Mouse (Mus musculus) small intestine, adult 2 months (tissue): Measurements from ENCODE around the gene Haus2. TPM values are rescaled to one million over a fixed set of nuclear protein-coding genes. Genes with fewer than 3 reads are reported as not detected.
"Not testable (repeated sequence)": the region's sequence is repeated elsewhere in the genome, so short reads cannot be mapped to it uniquely, and the experiment has no call there.

Experiments used
- H3K27ac ChIP-seq: fragments of 200-500 bp; 2 replicates; pipeline ENCODE4 v1.5.1; 2012; ENCODE audit warnings: low read depth, low read length, control low read depth, inconsistent platforms; ENCODE audit not compliant: insufficient read depth
- H3K27me3 ChIP-seq: fragments of 200-500 bp; 2 replicates; pipeline ENCODE4 v1.6.1; 2012; ENCODE audit warnings: mild to moderate bottlenecking, moderate library complexity, low read length, inconsistent platforms; ENCODE audit not compliant: control insufficient read depth, insufficient read depth
- H3K36me3 ChIP-seq: fragments of 200-500 bp; 2 replicates; pipeline ENCODE4 v1.6.1; 2012; ENCODE audit warnings: mild to moderate bottlenecking, low read length, control low read depth, inconsistent platforms; ENCODE audit not compliant: control insufficient read depth, insufficient read depth
- H3K4me1 ChIP-seq: fragments of 200-500 bp; 2 replicates; pipeline ENCODE4 v1.6.1; 2012; ENCODE audit warnings: low read length, inconsistent platforms, mixed read lengths; ENCODE audit not compliant: control insufficient read depth, insufficient read depth, insufficient read length
- H3K4me3 ChIP-seq: fragments of 200-500 bp; 2 replicates; pipeline ENCODE4 v1.5.1; 2012; ENCODE audit warnings: low read depth, mild to moderate bottlenecking, control low read depth, inconsistent platforms, low read length, moderate library complexity
- CTCF ChIP-seq: fragments of 200-500 bp; IDR thresholded peaks from 2 replicates; pipeline ENCODE4 v1.5.1; 2012; ENCODE audit warnings: low read depth, mild to moderate bottlenecking, control low read depth, inconsistent platforms, low read length, moderate library complexity, mixed read lengths; ENCODE audit not compliant: insufficient replicate concordance, insufficient read length; ENCODE audit errors: extremely low read depth
- POLR2A ChIP-seq: fragments of 200-500 bp; IDR thresholded peaks from 2 replicates; pipeline ENCODE4 v1.6.1; 2012; ENCODE audit warnings: low read depth, mild to moderate bottlenecking, control low read depth, inconsistent platforms, low read length, moderate library complexity
- WGBS: fragments of 180-500 bp; shearing (Covaris S2); methylation state at CpG from one replicate; pipeline ENCODE4 v1.1.7; 2018; 5-methylcytosine and 5-hydroxymethylcytosine counted together
- polyA plus RNA-seq: library from polyadenylated mRNA; depleted of rRNA; stranded (reverse); fragments of >200 nt; gene quantifications from 2 replicates; pipeline ENCODE4 v1.2.3, GENCODE M21; 2012; rRNA removed

Gene Haus2
- 0.53 and 1.6 TPM in 2 replicates for polyA plus RNA-seq

- Histone ChIP-seq H3K4me1 (0 out of 2 replicates have a peak, but pooled peaks cover 1% of the 10 kb centered on the region), H3K27me3 (no peaks in the 10 kb centered on the region), H3K27ac (peak within 1 kb of the TSS; percentile 89), H3K4me3 (peak within 1 kb of the TSS; percentile 78), H3K36me3 (peaks cover 14% of the 10 kb centered on the region)
- TF ChIP-seq CTCF (no peak), POLR2A (peak; percentile 80; the same call in 1 of the 2 replicates)
- WGBS = under 1% methylated on average over 52 of the region's 52 CpGs
Measured at GRCm38 (mm10) chr2:120608830-120609723, at the start of gene Haus2, which contains the start of gene Lrrc57. Haus2 (plus strand) TSS chr2:120609383. Lrrc57 (minus strand) TSS chr2:120609520.

DNA sequence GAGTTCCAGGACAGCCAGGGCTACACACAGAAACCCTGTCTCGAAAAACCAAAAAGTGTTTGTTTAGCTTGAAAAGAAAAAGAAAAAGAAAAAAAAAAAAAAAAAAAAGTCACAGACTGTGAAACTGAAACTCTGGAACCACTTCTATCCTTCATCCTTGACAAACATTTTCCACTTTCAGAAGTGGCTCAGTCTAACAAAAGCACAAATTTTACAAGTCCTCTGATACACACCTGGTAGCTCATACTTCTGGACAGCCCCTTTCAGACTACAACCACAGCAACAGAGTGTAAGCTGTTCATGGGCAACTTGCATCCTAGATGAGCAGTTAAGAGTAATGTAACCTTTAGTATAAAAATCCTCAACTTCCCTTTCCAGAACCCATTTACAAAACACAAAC, 47.7 kb upstream of the Haus2 start:
- H3K27ac ChIP-seq = no peak overlapping the region
- no peaks in the 10 kb centered on the region; the same call in 1 of the 2 replicates for H3K36me3 ChIP-seq
- peaks cover 5% of the 10 kb centered on the region; the same call in 1 of the 2 replicates for H3K4me1 ChIP-seq
- no peaks in the 10 kb centered on the region for H3K27me3 ChIP-seq
- no peak overlapping the region for H3K4me3 ChIP-seq
- WGBS = 46% methylated on average over 1 of the region's 1 CpGs
- no peak for TF ChIP-seq CTCF

DNA sequence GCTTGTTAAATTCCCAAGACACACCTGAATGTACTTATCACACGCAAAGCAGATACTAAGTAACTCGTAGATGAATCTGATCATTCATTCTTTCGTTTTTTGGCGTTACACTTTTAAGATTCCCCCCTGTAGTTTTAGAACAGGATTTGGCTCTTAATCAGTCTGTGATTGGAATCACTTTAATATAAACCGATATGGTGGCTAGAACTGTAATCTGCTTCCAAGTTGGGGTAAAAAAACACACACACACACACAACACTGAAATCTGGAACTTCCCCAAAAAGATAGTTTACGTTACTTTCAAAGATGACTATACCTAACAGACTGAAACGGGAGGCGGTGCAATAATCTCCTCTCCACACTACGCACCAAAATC, 46.3 kb upstream of the Haus2 start:
- Histone ChIP-seq H3K27ac (peak overlapping the region; percentile 12; the same call in 1 of the 2 replicates), H3K4me3 (peak overlapping the region; percentile 83; the same call in 1 of the 2 replicates), H3K4me1 (no peaks in the 10 kb centered on the region; the same call in 1 of the 2 replicates), H3K36me3 (no peaks in the 10 kb centered on the region; the same call in 1 of the 2 replicates), H3K27me3 (no peaks in the 10 kb centered on the region)
- no peak for TF ChIP-seq POLR2A
- TF ChIP-seq CTCF = no peak
- WGBS = 6% methylated on average over 9 of the region's 9 CpGs

- Histone ChIP-seq H3K4me3 (peak within 1 kb of the TSS; percentile 83), H3K4me1 (no peaks in the 10 kb centered on the region; the same call in 1 of the 2 replicates), H3K27me3 (no peaks in the 10 kb centered on the region), H3K27ac (peak within 1 kb of the TSS; percentile 12), H3K36me3 (no peaks in the 10 kb centered on the region; the same call in 1 of the 2 replicates)
- WGBS = under 1% methylated on average over 50 of the region's 50 CpGs
- no peak for TF ChIP-seq CTCF
- peak; percentile 62 for TF ChIP-seq POLR2A
Measured at GRCm38 (mm10) chr2:120563235-120563990, 45.8 kb upstream of the Haus2 start, which contains the start of gene Zfp106. Zfp106 (minus strand) TSS chr2:120563843.

DNA sequence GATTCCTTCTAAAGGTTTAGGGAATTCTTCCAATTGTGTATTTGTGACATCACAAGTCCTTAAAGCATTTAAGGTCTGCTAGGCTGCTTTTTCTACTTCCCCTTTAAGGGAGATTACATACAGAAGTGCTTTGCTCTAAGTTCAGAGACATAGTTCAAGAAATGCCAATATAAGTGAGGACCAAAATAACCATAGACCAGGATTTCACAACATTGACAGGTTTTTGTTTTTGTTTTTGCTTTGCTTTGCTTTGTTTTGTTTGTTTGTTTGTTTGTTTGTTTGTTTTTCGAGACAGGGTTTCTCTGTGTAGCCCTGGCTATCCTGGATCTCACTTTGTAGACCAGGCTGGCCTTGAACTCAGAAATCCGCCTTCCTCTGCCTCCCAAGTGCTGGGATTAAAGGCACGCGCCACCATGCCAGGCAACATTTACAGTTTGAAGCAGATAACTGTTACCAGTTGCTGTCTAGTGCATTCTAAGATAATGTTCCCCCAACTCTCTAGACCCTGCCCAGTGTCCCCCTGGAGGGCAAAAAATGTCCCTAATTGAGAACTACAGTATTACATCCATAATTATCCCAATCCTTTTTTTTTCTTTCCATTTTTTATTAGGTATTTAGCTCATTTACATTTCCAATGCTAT, 44.5 kb upstream of the Haus2 start:
- H3K36me3 ChIP-seq, H3K27ac ChIP-seq, H3K4me1 ChIP-seq, H3K27me3 ChIP-seq, H3K4me3 ChIP-seq: not testable (repeated sequence)
- WGBS = 88% methylated on average over 4 of the region's 4 CpGs

- Histone ChIP-seq H3K36me3 (no peaks in the 10 kb centered on the region; the same call in 1 of the 2 replicates), H3K27ac (no peak overlapping the region), H3K27me3 (no peaks in the 10 kb centered on the region), H3K4me3 (no peak overlapping the region), H3K4me1 (peaks cover 3% of the 10 kb centered on the region; the same call in 1 of the 2 replicates)
- TF ChIP-seq CTCF (no peak), POLR2A (no peak)
- 75% methylated on average over 2 of the region's 2 CpGs for WGBS
Measured at GRCm38 (mm10) chr2:120565363-120565762, 43.8 kb upstream of the Haus2 start.
